Mouse (Mus musculus): ENCODE results near the gene Acp2.

- no peak for TF ChIP-seq CTCF (IDR thresholded peaks at IDR 0.05; ENCODE audit: extremely low read depth, insufficient read length, insufficient replicate concordance, low read depth, low read length)
- TF ChIP-seq POLR2A (IDR thresholded peaks at IDR 0.05; ENCODE audit: low read depth, low read length) = no peak
Measured at GRCm38 (mm10) chr2:91179825-91180224, 22.9 kb upstream of the Acp2 start.

Data from small intestine, adult 2 months (tissue).